Mouse (Mus musculus) brain, embryonic 14.5 days (tissue): ENCODE results near the gene Ptprb.

ENCODE experiments used
- CTCF ChIP-seq: fragments of 200-500 bp; IDR thresholded peaks from 2 replicates; pipeline ENCODE4 v1.5.1; 2012; ENCODE audit warnings: inconsistent platforms, mild to moderate bottlenecking, moderate library complexity, borderline replicate concordance; ENCODE audit not compliant: insufficient read depth, insufficient read length; ENCODE audit errors: extremely low read depth
- POLR2A ChIP-seq: fragments of 200-500 bp; IDR thresholded peaks from 2 replicates; pipeline ENCODE4 v1.6.1; 2012; ENCODE audit warnings: mild to moderate bottlenecking, inconsistent platforms, borderline replicate concordance; ENCODE audit not compliant: poor library complexity, insufficient read depth, insufficient read length, severe bottlenecking; ENCODE audit errors: extremely low read depth

DNA sequence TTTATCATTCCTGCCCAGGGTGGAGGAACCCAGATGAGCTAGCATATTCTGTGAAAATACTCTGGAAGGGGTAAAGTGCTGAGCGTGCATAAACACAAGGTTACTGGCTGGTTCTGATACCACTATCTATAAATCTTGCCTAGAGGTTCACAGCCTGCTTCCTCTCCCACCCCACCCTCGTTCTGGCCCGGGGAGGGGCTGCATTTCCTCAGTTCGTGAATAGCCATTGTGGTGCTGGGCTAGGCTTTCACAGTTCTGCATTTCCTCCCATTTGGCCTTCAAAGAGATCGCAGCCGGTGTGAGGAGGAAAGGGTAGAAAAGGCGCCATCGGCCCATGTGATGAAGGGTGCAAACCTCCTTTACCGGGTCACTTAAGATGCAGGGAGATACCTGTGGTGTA, 12.8 kb downstream of the Ptprb start:
- TF ChIP-seq CTCF (no peak), POLR2A (no peak)
